Mouse (Mus musculus): ENCODE measurements at regions not wholly inside any gene's neighbourhood (a gene's known extent, or its start where the extent isn't known, plus 50 kb on each side); places are given as distances from the start of the nearest gene placed in this dataset.
A peak's percentile ranks its signal among the peaks of the same experiment; 100 is the strongest.

GRCm38 (mm10) chr12:27786716-27787291 is 444.4 kb upstream of the Sox11 start:
- no peak for DNase-seq

GRCm38 (mm10) chr12:27780801-27781200 is 438.4 kb upstream of the Sox11 start:
- no peak for DNase-seq

DNA sequence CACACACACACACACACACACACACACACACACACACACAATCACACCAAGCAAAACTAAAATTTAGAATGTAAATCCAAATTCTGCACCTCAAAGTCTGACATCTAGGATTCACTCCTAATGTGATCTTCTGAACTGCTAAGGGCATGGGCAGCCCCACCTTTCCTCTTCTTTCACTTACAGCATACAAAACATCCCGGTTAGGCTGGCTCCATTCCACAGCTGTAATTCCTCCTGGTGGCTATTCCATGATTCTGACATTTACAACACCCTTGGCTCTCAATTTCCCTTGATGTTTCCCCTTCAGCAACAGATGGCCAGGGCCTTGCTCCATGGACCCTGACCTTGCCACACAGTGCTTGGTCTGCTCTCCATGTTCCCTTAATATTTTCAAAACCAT is 423.6 kb upstream of the Sox11 start:
- no peak for DNase-seq

- DNase-seq, result no peak
Measured at GRCm38 (mm10) chr12:27759016-27759415, 416.6 kb upstream of the Sox11 start.

GRCm38 (mm10) chr12:27757641-27758040 is 415.3 kb upstream of the Sox11 start:
- no peak for DNase-seq

GRCm38 (mm10) chr12:27724619-27725200 is 382.3 kb upstream of the Sox11 start:
- DNase-seq, result no peak

DNA sequence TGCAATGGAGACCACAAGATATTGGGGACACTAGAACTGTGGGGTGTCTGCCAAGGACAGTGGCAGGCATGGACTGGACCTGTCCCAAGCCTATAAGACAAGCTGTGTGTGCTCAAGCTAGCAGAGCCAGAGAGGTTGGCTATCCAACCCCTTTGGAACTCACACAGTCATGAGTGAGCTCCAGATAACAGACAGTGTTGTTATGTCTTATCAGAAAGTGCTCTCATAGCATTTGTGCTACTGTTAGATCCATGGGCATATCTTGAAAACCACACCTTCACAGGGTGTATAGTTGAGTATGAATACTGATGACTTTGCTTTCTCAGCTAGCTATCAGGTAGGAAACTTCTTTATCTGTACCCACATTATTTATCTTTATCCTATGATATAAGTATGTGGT is 338.1 kb upstream of the Sox11 start:
- DNase-seq, result no peak

- DNase-seq, result no peak
Measured at GRCm38 (mm10) chr12:27673404-27673803, 331.0 kb upstream of the Sox11 start.

GRCm38 (mm10) chr12:27670650-27671084 is 328.3 kb upstream of the Sox11 start:
- DNase-seq, result no peak

DNA sequence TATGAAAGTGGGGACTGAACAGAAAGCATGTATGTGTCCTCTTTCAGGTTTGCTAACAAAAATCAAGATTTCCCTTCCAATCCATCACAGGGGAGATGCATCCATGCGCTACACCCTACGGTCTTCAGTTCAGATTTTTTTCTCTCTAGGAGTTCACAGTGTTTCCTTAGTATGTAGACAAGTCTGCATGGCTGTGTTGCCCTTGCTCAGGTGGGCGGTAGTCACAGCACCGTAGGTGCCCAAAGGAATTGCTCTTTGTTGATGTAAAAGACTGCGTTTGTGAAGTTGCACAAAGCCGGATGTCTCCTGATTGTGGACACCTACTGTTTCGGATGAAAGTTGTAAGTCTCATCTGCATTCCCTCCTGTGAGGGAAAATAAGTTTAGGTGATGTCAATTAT is 327.8 kb upstream of the Sox11 start:
- DNase-seq, result no peak

- DNase-seq, result no peak
Measured at GRCm38 (mm10) chr12:27669542-27669941, 327.2 kb upstream of the Sox11 start.

GRCm38 (mm10) chr12:27666456-27666855 is 324.1 kb upstream of the Sox11 start:
- DNase-seq, result no peak

GRCm38 (mm10) chr12:27663126-27663525 is 320.8 kb upstream of the Sox11 start:
- DNase-seq, result no peak

DNA sequence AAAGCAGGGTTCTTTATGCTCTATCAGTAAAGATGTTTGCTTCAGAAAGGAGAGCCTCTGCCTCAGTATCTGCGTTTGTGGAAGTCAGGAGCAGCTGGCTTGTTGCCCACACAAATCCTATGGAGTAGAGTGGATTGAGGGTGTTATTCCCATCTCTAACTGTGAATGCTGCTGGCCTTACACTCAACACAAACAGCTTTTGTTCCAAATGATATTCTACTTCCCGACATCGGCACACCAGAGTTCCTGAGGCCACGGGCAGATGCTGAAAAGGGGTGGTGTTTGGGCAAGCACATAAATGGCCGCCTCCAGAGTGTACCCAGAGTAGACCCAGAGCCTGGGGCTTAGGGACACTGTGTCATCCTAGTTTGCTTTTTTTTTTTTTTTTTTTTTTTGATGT is 320.3 kb upstream of the Sox11 start:
- DNase-seq, result no peak

- peak; percentile 36 for DNase-seq
Measured at GRCm38 (mm10) chr12:27657536-27657935, 315.2 kb upstream of the Sox11 start.

- DNase-seq, result no peak
Measured at GRCm38 (mm10) chr12:27653541-27653940, 311.2 kb upstream of the Sox11 start.

GRCm38 (mm10) chr12:27648602-27649001 is 306.2 kb upstream of the Sox11 start:
- DNase-seq, result no peak

DNA sequence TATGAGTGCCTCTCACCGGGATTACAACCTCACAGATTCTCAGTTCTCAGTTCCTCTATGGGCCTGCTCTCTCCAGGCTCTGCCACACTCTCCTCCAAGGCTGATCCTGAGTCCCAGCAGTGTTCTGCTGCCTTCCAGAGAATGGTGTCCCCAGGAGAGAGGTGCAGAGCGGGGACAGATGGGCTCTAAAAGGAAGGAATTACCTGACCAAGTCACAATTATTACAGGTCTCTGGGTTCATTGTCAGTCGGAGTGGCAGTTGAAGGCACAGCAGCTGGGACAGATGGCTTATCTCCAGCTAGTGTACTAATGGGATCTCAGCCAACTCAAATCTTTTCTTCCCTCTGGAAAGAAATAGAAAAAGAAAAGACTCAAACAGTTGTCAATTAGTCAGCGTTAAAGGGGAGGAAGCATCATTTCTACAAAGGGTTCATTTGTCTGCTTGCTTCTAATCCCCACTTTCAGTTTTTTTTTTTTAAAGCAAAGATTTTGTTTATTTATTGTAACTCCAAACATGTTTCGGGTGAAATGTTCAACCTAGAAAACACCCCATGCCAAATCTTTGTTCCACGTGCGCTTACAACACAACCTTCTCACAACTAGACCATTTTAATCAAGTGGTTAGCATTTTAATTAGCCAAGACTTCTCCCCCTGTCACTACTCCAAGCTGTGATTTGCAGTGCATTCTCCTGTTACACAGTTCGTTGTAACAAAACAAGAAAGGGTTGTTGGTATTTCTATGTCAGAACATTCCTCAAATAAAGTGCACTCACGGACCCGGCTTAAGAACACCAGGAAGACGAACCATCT is 304.3 kb upstream of the Sox11 start:
- DNase-seq, result no peak

- peak; percentile 10 for DNase-seq
Measured at GRCm38 (mm10) chr12:27619616-27620015, 277.2 kb upstream of the Sox11 start.

DNA sequence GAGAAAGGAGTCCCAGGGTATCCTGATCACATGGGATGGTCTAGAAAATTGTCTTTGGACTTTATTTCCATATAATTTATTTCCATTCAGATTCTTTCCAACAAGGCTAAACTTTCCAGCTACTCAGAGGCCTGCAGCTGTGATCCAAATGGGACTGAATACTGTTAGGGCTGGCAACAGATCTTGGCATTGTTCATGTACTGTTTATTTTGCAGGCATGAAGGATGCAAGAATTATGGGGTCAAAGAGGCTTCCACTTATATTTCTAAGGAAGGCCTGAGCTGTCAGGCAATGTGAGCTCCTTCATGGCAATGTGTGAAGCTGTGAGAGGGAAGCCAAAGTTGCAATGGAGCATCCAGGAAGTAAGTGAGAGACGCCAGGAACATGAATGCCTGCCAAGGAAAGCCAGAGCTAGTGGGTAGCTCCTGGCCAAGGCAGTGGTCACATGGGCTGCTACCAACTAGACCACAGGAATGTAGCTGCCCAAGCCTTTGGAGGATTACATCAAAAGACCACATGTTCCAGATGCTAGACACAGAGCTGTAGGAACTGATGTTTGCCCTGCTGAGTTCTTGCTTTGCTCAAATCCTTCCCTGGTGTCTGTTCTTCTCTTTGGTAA is 261.8 kb upstream of the Sox11 start:
- DNase-seq, result peak; percentile 21

DNA sequence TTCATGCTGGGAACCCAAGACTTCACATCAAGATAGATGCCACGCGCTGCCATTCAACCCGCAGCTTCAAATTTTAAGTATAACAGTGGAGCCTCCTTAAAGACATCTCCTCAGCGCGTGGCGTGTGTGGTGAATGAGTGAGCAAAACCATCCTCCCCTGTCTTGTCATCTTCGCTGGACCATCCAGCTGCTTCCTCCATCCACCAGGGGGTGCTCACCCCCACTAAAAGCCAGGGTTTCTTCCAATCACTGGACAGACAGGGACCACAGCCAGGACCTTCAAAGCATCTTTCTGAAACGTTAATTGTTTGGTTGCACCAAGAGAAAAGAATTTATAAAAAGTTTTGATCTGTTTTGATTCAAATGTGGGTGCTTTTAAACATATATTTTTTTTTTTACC is 256.8 kb upstream of the Sox11 start:
- peak; percentile 84 for DNase-seq

GRCm38 (mm10) chr12:27597878-27598277 is 255.5 kb upstream of the Sox11 start:
- no peak for DNase-seq

GRCm38 (mm10) chr12:27597322-27597721 is 254.9 kb upstream of the Sox11 start:
- no peak for DNase-seq

DNA sequence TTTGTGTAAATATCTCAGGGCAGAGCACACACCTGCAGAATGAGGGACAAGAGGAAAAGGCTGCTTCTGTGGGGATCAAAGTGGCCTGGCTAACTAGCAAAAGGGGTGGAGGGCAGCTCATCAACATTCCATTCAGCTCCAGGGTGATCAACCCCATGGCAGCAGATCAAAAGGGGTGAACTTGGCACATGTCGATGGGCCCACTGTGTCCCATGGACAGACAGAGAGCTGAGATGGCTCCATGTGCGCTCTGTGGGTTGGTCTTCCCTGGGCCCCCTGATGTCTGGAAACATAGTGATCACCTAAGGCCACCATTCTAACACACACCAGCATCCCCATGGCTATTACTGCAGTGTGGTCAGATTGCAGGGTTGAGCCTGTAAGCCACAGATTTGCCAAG is 253.2 kb upstream of the Sox11 start:
- DNase-seq, result no peak

All from kidney, postnatal 10 days (tissue).